26 mouse cellular contexts compared by ENCODE assay signal in genomic region chr2:113019896-113020295, GRCm38 (mm10).
A peak's percentile ranks its signal among the peaks of the same experiment; 100 is the strongest.
DNase-seq lines count a peak whose midpoint lies in the region; ATAC-seq and TF ChIP-seq lines count a peak whose summit lies in the region.
"Had no signal": no experiment of that assay in that cellular context is flagged by ENCODE, and none has a peak within 500 bp of the region (broad histone marks: within the 10 kb centered on the region; RNA-seq: fewer than 3 reads in every experiment).

No protein-coding gene starts in this region.

- H3K27me3 ChIP-seq in myocyte (ENCODE audit: control insufficient read depth, insufficient read depth, insufficient read length), result no peaks in the 10 kb centered on the region
- H3K27me3 ChIP-seq: hindbrain, embryonic 15.5 days; limb, embryonic 15.5 days; neural tube, embryonic 12.5 days; stomach, embryonic 15.5 days had no signal

- intact Hi-C loops in left cerebral cortex, adult 2 months (cut with DNase I), result no loop called here
- intact Hi-C loops in left cerebral cortex, postnatal 10 days (cut with DNase I), result no loop called here

- peak overlapping the region; percentile 1 for H3K4me2 ChIP-seq in myocyte (ENCODE audit: low read depth)
- H3K4me2 ChIP-seq: heart, embryonic 11.5 days; hindbrain, embryonic 15.5 days; limb, embryonic 15.5 days; lung, embryonic 14.5 days; neural tube, embryonic 12.5 days; stomach, embryonic 15.5 days had no signal

- H3K27ac ChIP-seq in left cerebral cortex, adult 2 months, result no peak overlapping the region
- H3K27ac ChIP-seq: embryonic facial prominence, embryonic 10.5 days; hindbrain, embryonic 15.5 days; limb, embryonic 15.5 days; liver, embryonic 14.5 days; neural tube, embryonic 12.5 days; stomach, embryonic 15.5 days had no signal

- ATAC-seq in frontal cortex, adult (ENCODE audit: low TSS enrichment), result peak; percentile 85
- ATAC-seq: forebrain, postnatal 0 days had no signal

- no peak overlapping the region for H3ac ChIP-seq in myocyte (ENCODE audit: control insufficient read depth, insufficient read length)

- no peak for TF ChIP-seq POLR2A in myocyte (IDR thresholded peaks at IDR 0.05; ENCODE audit: insufficient read length, low read depth)

- H3K79me2 ChIP-seq in myocyte (ENCODE audit: control insufficient read depth, insufficient read depth), result no peaks in the 10 kb centered on the region

- H3K36me3 ChIP-seq in myocyte (ENCODE audit: control insufficient read depth, insufficient read depth), result no peaks in the 10 kb centered on the region
- H3K36me3 ChIP-seq: embryonic facial prominence, embryonic 10.5 days; hindbrain, embryonic 15.5 days; limb, embryonic 15.5 days; neural tube, embryonic 12.5 days; stomach, embryonic 15.5 days had no signal

- H3K4me3 ChIP-seq in left cerebral cortex, adult 2 months, result no peak overlapping the region
- H3K4me3 ChIP-seq in myocyte, result no peak overlapping the region
- H3K4me3 ChIP-seq: embryonic facial prominence, embryonic 10.5 days; hindbrain, embryonic 15.5 days; limb, embryonic 15.5 days; neural tube, embryonic 12.5 days; stomach, embryonic 15.5 days had no signal

- DNase-seq in frontal cortex, postnatal 10 days (ENCODE audit: low spot score in 2 of 2), result no peak
- DNase-seq in left cerebral cortex, adult 2 months (ENCODE audit: extremely low spot score in 1 of 2, low spot score in 2 of 2), result peak; percentile 23 to 43
- DNase-seq in left cerebral cortex, postnatal 10 days (ENCODE audit: extremely low spot score in 1 of 2, low spot score in 2 of 2), result no peak
- peak; percentile 68 for DNase-seq in telencephalon, adult 2 months (ENCODE audit: low read depth, low spot score)
- no peak for DNase-seq in gastrocnemius, postnatal 10 days
- DNase-seq: adrenal gland, postnatal 25 days; cerebellum, adult 11 months; cerebellum, postnatal 10 days; forebrain, postnatal 0 days; heart, adult 11 months; kidney, adult 2 months; kidney, postnatal 14 days; lung, embryonic 14.5 days; lung, postnatal 4 days; midbrain, embryonic 14.5 days; thymus, adult 18-20 months; thymus, postnatal 36 days had no signal

- no peak for TF ChIP-seq CTCF in left cerebral cortex, adult 2 months (IDR thresholded peaks at IDR 0.05)

TF ChIP-seq in myocyte, 11 proteins besides CTCF, POLR2A, EP300 and RAD21:
- TF ChIP-seq USF1 (IDR thresholded peaks at IDR 0.05; ENCODE audit: low read depth), result no peak
- peak in 1 of 3 experiments; percentile 7 for TF ChIP-seq MYOD1 (IDR thresholded peaks at IDR 0.05; ENCODE audit: control insufficient read depth in 1 of 3, insufficient read length in 2 of 3, low read depth in 2 of 3)

Comparison
In these comparisons a context has a peak if more than half of its experiments do, and no peak if none do; other contexts are left out.
1. DNase-seq: peak in left cerebral cortex, adult 2 months (2 of 2) and telencephalon, adult 2 months (single experiment); none in frontal cortex, postnatal 10 days (0 of 2), left cerebral cortex, postnatal 10 days (0 of 2) and gastrocnemius, postnatal 10 days (single experiment).